ENCODE assay signal across 9 mouse cellular contexts in genomic region chr13:98317246-98317677, GRCm38 (mm10). TPM values are rescaled to one million over a fixed set of nuclear protein-coding genes. Genes with fewer than 3 reads are reported as not detected.
DNase-seq lines count a peak whose midpoint lies in the region; ATAC-seq and TF ChIP-seq lines count a peak whose summit lies in the region.
"Had no signal": no experiment of that assay in that cellular context is flagged by ENCODE, and none has a peak within 500 bp of the region (broad histone marks: within the 10 kb centered on the region; RNA-seq: fewer than 3 reads in every experiment).

No protein-coding gene starts in this region.

- peaks cover 8% of the 10 kb centered on the region; the same call in 1 of the 2 replicates for H3K36me3 ChIP-seq in kidney, postnatal 0 days (ENCODE audit: insufficient read depth, low read length)
- peaks cover 36% of the 10 kb centered on the region for H3K36me3 ChIP-seq in embryonic facial prominence, embryonic 10.5 days (replicated peaks)
- peaks cover 8% of the 10 kb centered on the region for H3K36me3 ChIP-seq in hindbrain, embryonic 16.5 days (ENCODE audit: control insufficient read depth, insufficient read depth, low read length)
- peaks cover 19% of the 10 kb centered on the region for H3K36me3 ChIP-seq in midbrain, embryonic 14.5 days (ENCODE audit: control insufficient read depth, insufficient read depth, low read length)

- peak overlapping the region; percentile 73 for H3K4me3 ChIP-seq in kidney, postnatal 0 days (replicated peaks; ENCODE audit: low read depth, low read length)
- H3K4me3 ChIP-seq in embryonic facial prominence, embryonic 10.5 days: peak overlapping the region; percentile 100
- H3K4me3 ChIP-seq in hindbrain, embryonic 16.5 days (ENCODE audit: low read length): peak overlapping the region; percentile 87
- H3K4me3 ChIP-seq in midbrain, embryonic 14.5 days (replicated peaks; ENCODE audit: low read depth, low read length): peak overlapping the region; percentile 100

- peak overlapping the region; percentile 94 for H3K9ac ChIP-seq in kidney, postnatal 0 days (ENCODE audit: low read depth, low read length)
- H3K9ac ChIP-seq in hindbrain, embryonic 16.5 days (ENCODE audit: low read depth, low read length): peak overlapping the region; percentile 92
- peak overlapping the region; percentile 94 for H3K9ac ChIP-seq in midbrain, embryonic 14.5 days (replicated peaks; ENCODE audit: low read length)

- no peak for ATAC-seq in kidney, postnatal 0 days (replicated peaks; ENCODE audit: low FRiP score, low read depth)
- no peak; the same call in 1 of the 2 replicates for ATAC-seq in hindbrain, embryonic 16.5 days
- ATAC-seq in midbrain, embryonic 14.5 days (ENCODE audit: low FRiP score, low TSS enrichment): peak; percentile 32; the same call in 1 of the 2 replicates

- peak overlapping the region; percentile 67 for H3K4me2 ChIP-seq in kidney, postnatal 0 days (ENCODE audit: low read length)
- peak overlapping the region; percentile 91 for H3K4me2 ChIP-seq in hindbrain, embryonic 16.5 days (ENCODE audit: low read length)
- peak overlapping the region; percentile 77 for H3K4me2 ChIP-seq in midbrain, embryonic 14.5 days (ENCODE audit: low read length)

- DNase-seq in kidney, postnatal 0 days (ENCODE audit: low spot score): no peak
- no peak for DNase-seq in kidney, postnatal 10 days
- DNase-seq in embryonic facial prominence, embryonic 10.5 days (ENCODE audit: low spot score): no peak
- DNase-seq in midbrain, embryonic 14.5 days: no peak
- no peak for DNase-seq in embryo, embryonic 11 days
- DNase-seq in frontal cortex, postnatal 36 days (ENCODE audit: low spot score in 2 of 2): no peak
- DNase-seq in yolk sac, embryonic 10.5 days (ENCODE audit: low spot score): no peak

- peak overlapping the region; percentile 92 for H3K27ac ChIP-seq in kidney, postnatal 0 days
- H3K27ac ChIP-seq in embryonic facial prominence, embryonic 10.5 days (replicated peaks): peak overlapping the region; percentile 98
- peak overlapping the region; percentile 86 for H3K27ac ChIP-seq in hindbrain, embryonic 16.5 days (ENCODE audit: low read depth, low read length)
- peak overlapping the region; percentile 90 for H3K27ac ChIP-seq in midbrain, embryonic 14.5 days (replicated peaks; ENCODE audit: low read depth, low read length)

- peaks cover 7% of the 10 kb centered on the region; the same call in 1 of the 2 replicates for H3K4me1 ChIP-seq in kidney, postnatal 0 days (replicated peaks; ENCODE audit: insufficient read depth, low read length)
- H3K4me1 ChIP-seq in embryonic facial prominence, embryonic 10.5 days: peaks cover 16% of the 10 kb centered on the region
- H3K4me1 ChIP-seq in hindbrain, embryonic 16.5 days (ENCODE audit: control insufficient read depth, insufficient read depth, low read depth, low read length): peaks cover 19% of the 10 kb centered on the region
- peaks cover 13% of the 10 kb centered on the region for H3K4me1 ChIP-seq in midbrain, embryonic 14.5 days (ENCODE audit: control insufficient read depth, insufficient read depth, low read length)

- TF ChIP-seq CTCF in kidney, postnatal 0 days (IDR thresholded peaks at IDR 0.05; ENCODE audit: low read depth): no peak

- 2% methylated on average over 16 of the region's 16 CpGs for WGBS in kidney, postnatal 0 days
- WGBS in embryonic facial prominence, embryonic 10.5 days: 2% methylated on average over 16 of the region's 16 CpGs
- WGBS in hindbrain, embryonic 16.5 days: 2% methylated on average over 16 of the region's 16 CpGs
- 3% methylated on average over 16 of the region's 16 CpGs for WGBS in midbrain, embryonic 14.5 days

- no peaks in the 10 kb centered on the region for H3K27me3 ChIP-seq in kidney, postnatal 0 days (ENCODE audit: insufficient read depth, low read length)
- H3K27me3 ChIP-seq in embryonic facial prominence, embryonic 10.5 days (replicated peaks; ENCODE audit: low read depth, poor library complexity, severe bottlenecking): no peaks in the 10 kb centered on the region
- H3K27me3 ChIP-seq in hindbrain, embryonic 16.5 days (replicated peaks; ENCODE audit: control insufficient read depth, insufficient read depth, low read length): no peaks in the 10 kb centered on the region
- H3K27me3 ChIP-seq in midbrain, embryonic 14.5 days (ENCODE audit: control insufficient read depth, insufficient read depth, low read length): no peaks in the 10 kb centered on the region

- no peaks in the 10 kb centered on the region for H3K9me3 ChIP-seq in kidney, postnatal 0 days (replicated peaks; ENCODE audit: low read length)
- H3K9me3 ChIP-seq in embryonic facial prominence, embryonic 10.5 days: no peaks in the 10 kb centered on the region
- H3K9me3 ChIP-seq in hindbrain, embryonic 16.5 days (ENCODE audit: control insufficient read depth, low read length): no peaks in the 10 kb centered on the region
- no peaks in the 10 kb centered on the region for H3K9me3 ChIP-seq in midbrain, embryonic 14.5 days (ENCODE audit: control insufficient read depth, low read length)

RNA-seq across cellular contexts. Expression of gene Btf3, which starts 0.5 kb away (rescaled TPM):
- polyA plus RNA-seq in kidney, postnatal 0 days (2015; fragmentation: Nextera tagmentation; extraction: Ambion mirVana): 766 and 788 TPM in 2 replicates
- polyA plus RNA-seq in embryonic facial prominence, embryonic 10.5 days (2016; fragmentation: Nextera tagmentation; extraction: Ambion mirVana): 764 and 773 TPM in 2 replicates
- polyA plus RNA-seq in hindbrain, embryonic 16.5 days (2015; fragmentation: Nextera tagmentation; extraction: Ambion mirVana): 428 and 449 TPM in 2 replicates
- polyA plus RNA-seq in midbrain, embryonic 14.5 days (2014; fragmentation: Nextera tagmentation; extraction: Ambion mirVana): 568 and 574 TPM in 2 replicates

RNA-seq across cellular contexts. Expression of gene Foxd1, which starts 36.8 kb away (rescaled TPM):
- 2.4 and 3.4 TPM in 2 replicates for polyA plus RNA-seq in kidney, postnatal 0 days (2015; fragmentation: Nextera tagmentation; extraction: Ambion mirVana)
- 3.7 and 4.3 TPM in 2 replicates for polyA plus RNA-seq in embryonic facial prominence, embryonic 10.5 days (2016; fragmentation: Nextera tagmentation; extraction: Ambion mirVana)
- polyA plus RNA-seq in hindbrain, embryonic 16.5 days (2015; fragmentation: Nextera tagmentation; extraction: Ambion mirVana): 0.43 and 0.75 TPM in 2 replicates
- 0.12 and 0.54 TPM in 2 replicates for polyA plus RNA-seq in midbrain, embryonic 14.5 days (2014; fragmentation: Nextera tagmentation; extraction: Ambion mirVana)

RNA-seq across cellular contexts. Expression of gene Gm21976, which starts 37.6 kb away (rescaled TPM):
- not detected in 2 replicates for polyA plus RNA-seq in kidney, postnatal 0 days (2015; fragmentation: Nextera tagmentation; extraction: Ambion mirVana)
- polyA plus RNA-seq in embryonic facial prominence, embryonic 10.5 days (2016; fragmentation: Nextera tagmentation; extraction: Ambion mirVana): not detected in 2 replicates
- polyA plus RNA-seq in hindbrain, embryonic 16.5 days (2015; fragmentation: Nextera tagmentation; extraction: Ambion mirVana): 0.32 TPM in 1 of 2 replicates, not detected in the other
- polyA plus RNA-seq in midbrain, embryonic 14.5 days (2014; fragmentation: Nextera tagmentation; extraction: Ambion mirVana): not detected in 2 replicates
- polyA plus RNA-seq: brain, embryonic 14.5 days had no signal

RNA-seq across cellular contexts. Expression of gene Ankra2, which starts 54.4 kb away (rescaled TPM):
- 22.6 and 23.6 TPM in 2 replicates for polyA plus RNA-seq in kidney, postnatal 0 days (2015; fragmentation: Nextera tagmentation; extraction: Ambion mirVana)
- 15.6 and 16.1 TPM in 2 replicates for polyA plus RNA-seq in embryonic facial prominence, embryonic 10.5 days (2016; fragmentation: Nextera tagmentation; extraction: Ambion mirVana)
- 62.8 and 63.9 TPM in 2 replicates for polyA plus RNA-seq in hindbrain, embryonic 16.5 days (2015; fragmentation: Nextera tagmentation; extraction: Ambion mirVana)
- 97.6 and 110 TPM in 2 replicates for polyA plus RNA-seq in midbrain, embryonic 14.5 days (2014; fragmentation: Nextera tagmentation; extraction: Ambion mirVana)

RNA-seq across cellular contexts. Expression of gene Utp15, which starts 54.4 kb away (rescaled TPM):
- polyA plus RNA-seq in kidney, postnatal 0 days (2015; fragmentation: Nextera tagmentation; extraction: Ambion mirVana): 19.9 and 21.5 TPM in 2 replicates
- polyA plus RNA-seq in embryonic facial prominence, embryonic 10.5 days (2016; fragmentation: Nextera tagmentation; extraction: Ambion mirVana): 52.6 and 55.2 TPM in 2 replicates
- polyA plus RNA-seq in hindbrain, embryonic 16.5 days (2015; fragmentation: Nextera tagmentation; extraction: Ambion mirVana): 27.0 and 32.2 TPM in 2 replicates
- polyA plus RNA-seq in midbrain, embryonic 14.5 days (2014; fragmentation: Nextera tagmentation; extraction: Ambion mirVana): 27.5 and 35.1 TPM in 2 replicates
